Mouse (Mus musculus) ES-E14 (cell line): ENCODE measurements around the gene Vegfd.

Experiments used
- HCFC1 ChIP-seq: IDR thresholded peaks from 2 replicates; pipeline ENCODE4 v1.6.1; 2012; ENCODE audit warnings: low read length, inconsistent platforms, borderline replicate concordance; ENCODE audit not compliant: insufficient read depth
- MAFK ChIP-seq: IDR thresholded peaks from 2 replicates; pipeline ENCODE4 v1.6.1; 2014; ENCODE audit warnings: mild to moderate bottlenecking, low read depth, low read length, inconsistent platforms; ENCODE audit not compliant: insufficient read depth
- ZC3H11A ChIP-seq: IDR thresholded peaks from 2 replicates; pipeline ENCODE4 v1.6.1; 2012; ENCODE audit warnings: low read depth, mild to moderate bottlenecking, inconsistent platforms, low read length, borderline replicate concordance
- ZNF384 ChIP-seq: IDR thresholded peaks from 2 replicates; pipeline ENCODE4 v1.6.1; 2012; ENCODE audit warnings: low read depth, low read length, inconsistent platforms

DNA sequence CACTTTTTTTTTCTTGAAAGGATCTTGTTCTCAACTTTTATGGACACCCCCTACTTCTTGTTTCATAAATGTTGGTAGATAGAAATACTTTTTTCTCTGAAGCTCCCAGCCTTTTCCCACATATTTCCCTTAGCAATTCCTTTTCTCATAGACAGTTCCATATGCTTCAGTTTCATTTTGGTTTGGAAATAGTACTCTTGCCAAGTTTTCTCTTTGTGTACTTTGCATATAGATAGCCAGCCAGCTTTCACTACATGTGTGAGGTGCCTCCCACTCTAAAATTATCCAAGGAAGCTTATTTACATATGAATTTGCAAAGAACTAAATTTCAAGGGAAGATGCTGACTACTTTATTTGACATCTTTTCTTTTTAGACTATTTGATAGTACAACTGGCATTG, 44.8 kb downstream of the Vegfd start:
- no peak for TF ChIP-seq ZC3H11A
- no peak for TF ChIP-seq HCFC1
- no peak for TF ChIP-seq MAFK
- TF ChIP-seq ZNF384: no peak
